In the genomic region with DNA sequence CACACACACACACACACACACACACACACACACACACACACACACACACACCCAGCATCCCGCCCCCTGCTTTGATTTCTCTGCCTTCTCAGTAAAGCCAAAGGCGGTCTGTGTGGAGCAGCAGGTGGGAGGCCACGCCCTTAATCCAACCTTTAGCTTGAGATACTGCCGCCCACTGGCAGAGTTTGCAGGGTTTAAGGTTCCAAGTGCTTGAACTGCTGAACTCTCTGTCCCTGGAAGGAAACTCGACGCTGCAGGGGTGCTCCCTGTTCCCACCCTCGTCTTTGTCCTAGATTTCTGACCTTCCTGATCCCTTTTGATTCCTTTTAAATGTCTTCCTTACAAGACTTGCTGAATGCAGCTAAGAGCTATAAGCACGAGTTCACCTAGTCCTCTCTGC, we compare ENCODE assay signal across 8 mouse cellular contexts. TPM values are rescaled to one million over a fixed set of nuclear protein-coding genes. Genes with fewer than 3 reads are reported as not detected.
DNase-seq lines count a peak whose midpoint lies in the region; ATAC-seq and TF ChIP-seq lines count a peak whose summit lies in the region.

No protein-coding gene starts in this region.

- ATAC-seq in liver, embryonic 11.5 days (replicated peaks; ENCODE audit: low FRiP score), result no peak
- ATAC-seq in liver, postnatal 0 days, result no peak
- ATAC-seq in forebrain, postnatal 0 days, result no peak
- no peak for ATAC-seq in activated CD4-positive, CD25-positive, alpha-beta regulatory T cell, adult 4 months

- no peak overlapping the region for H3K27ac ChIP-seq in liver, adult 2 months (replicated peaks; ENCODE audit: insufficient read depth, low read depth, low read length)
- H3K27ac ChIP-seq in liver, embryonic 11.5 days (ENCODE audit: low read depth, low read length), result no peak overlapping the region
- peak overlapping the region; percentile 46; the same call in 1 of the 2 replicates for H3K27ac ChIP-seq in embryonic facial prominence, embryonic 10.5 days (replicated peaks)
- no peak overlapping the region for H3K27ac ChIP-seq in liver, postnatal 0 days (ENCODE audit: low read depth)
- no peak overlapping the region for H3K27ac ChIP-seq in forebrain, postnatal 0 days (ENCODE audit: low read depth, low read length)

- H3K4me3 ChIP-seq in liver, adult 2 months (ENCODE audit: insufficient read depth, low read depth, low read length), result no peak overlapping the region
- H3K4me3 ChIP-seq in liver, embryonic 11.5 days (ENCODE audit: low read depth, low read length), result no peak overlapping the region
- H3K4me3 ChIP-seq in embryonic facial prominence, embryonic 10.5 days, result no peak overlapping the region
- H3K4me3 ChIP-seq in liver, postnatal 0 days (ENCODE audit: low read depth, low read length), result no peak overlapping the region
- H3K4me3 ChIP-seq in forebrain, postnatal 0 days (ENCODE audit: low read depth, low read length), result no peak overlapping the region

- H3K79me2 ChIP-seq in liver, adult 2 months (ENCODE audit: control insufficient read depth, insufficient read depth, low read length), result no peaks in the 10 kb centered on the region

- peak; percentile 33 for DNase-seq in liver, adult 2 months (ENCODE audit: extremely low read depth, low read depth, low spot score)
- no peak for DNase-seq in liver, embryonic 11.5 days (ENCODE audit: low spot score)
- DNase-seq in embryonic facial prominence, embryonic 10.5 days (ENCODE audit: low spot score), result peak; percentile 22
- peak; percentile 30 for DNase-seq in liver, postnatal 0 days
- DNase-seq in thymus, postnatal 36 days, result peak; percentile 50 to 58
- DNase-seq in forebrain, postnatal 0 days, result no peak
- no peak for DNase-seq in spleen, adult 12 weeks (ENCODE audit: low spot score)

- no peaks in the 10 kb centered on the region for H3K36me3 ChIP-seq in liver, adult 2 months (ENCODE audit: control insufficient read depth, insufficient read depth, low read length)
- no peaks in the 10 kb centered on the region for H3K36me3 ChIP-seq in liver, embryonic 11.5 days (ENCODE audit: control insufficient read depth, insufficient read depth, low read length)
- no peaks in the 10 kb centered on the region for H3K36me3 ChIP-seq in embryonic facial prominence, embryonic 10.5 days (replicated peaks)
- H3K36me3 ChIP-seq in liver, postnatal 0 days (replicated peaks; ENCODE audit: insufficient read depth, low read length), result no peaks in the 10 kb centered on the region
- H3K36me3 ChIP-seq in forebrain, postnatal 0 days (ENCODE audit: insufficient read depth), result no peaks in the 10 kb centered on the region

- TF ChIP-seq CTCF in liver, adult 2 months (IDR thresholded peaks at IDR 0.05; ENCODE audit: low read depth, low read length), result no peak
- peak; percentile 38 for TF ChIP-seq CTCF in liver, postnatal 0 days (IDR thresholded peaks at IDR 0.05; ENCODE audit: low read depth)
- no peak for TF ChIP-seq CTCF in forebrain, postnatal 0 days (IDR thresholded peaks at IDR 0.05; ENCODE audit: low read depth)

- 48% methylated on average over 8 of the region's 8 CpGs for WGBS in liver, adult 2 months
- 28% methylated on average over 8 of the region's 8 CpGs for WGBS in liver, embryonic 11.5 days
- WGBS in embryonic facial prominence, embryonic 10.5 days, result 21% methylated on average over 8 of the region's 8 CpGs
- 50% methylated on average over 8 of the region's 8 CpGs for WGBS in liver, postnatal 0 days (ENCODE audit: insufficient replicate concordance)
- 10% methylated on average over 8 of the region's 8 CpGs for WGBS in forebrain, postnatal 0 days

- H3K9ac ChIP-seq in liver, adult 2 months (ENCODE audit: low read depth, low read length), result no peak overlapping the region
- H3K9ac ChIP-seq in liver, embryonic 11.5 days (ENCODE audit: low read depth, low read length), result no peak overlapping the region
- H3K9ac ChIP-seq in liver, postnatal 0 days (replicated peaks), result no peak overlapping the region
- no peak overlapping the region for H3K9ac ChIP-seq in forebrain, postnatal 0 days

- no peaks in the 10 kb centered on the region for H3K4me1 ChIP-seq in liver, adult 2 months (ENCODE audit: control insufficient read depth, insufficient read depth, low read length)
- H3K4me1 ChIP-seq in liver, embryonic 11.5 days (replicated peaks; ENCODE audit: control insufficient read depth, insufficient read depth, low read length), result peaks cover 6% of the 10 kb centered on the region; the same call in 1 of the 2 replicates
- H3K4me1 ChIP-seq in embryonic facial prominence, embryonic 10.5 days, result peaks cover 15% of the 10 kb centered on the region
- H3K4me1 ChIP-seq in liver, postnatal 0 days (ENCODE audit: insufficient read depth), result peaks cover 2% of the 10 kb centered on the region; the same call in 1 of the 2 replicates
- no peaks in the 10 kb centered on the region for H3K4me1 ChIP-seq in forebrain, postnatal 0 days (ENCODE audit: insufficient read depth)

- no peaks in the 10 kb centered on the region for H3K27me3 ChIP-seq in liver, adult 2 months (ENCODE audit: control insufficient read depth, insufficient read depth, low read length)
- H3K27me3 ChIP-seq in liver, embryonic 11.5 days (replicated peaks; ENCODE audit: control insufficient read depth, insufficient read depth, low read length), result no peaks in the 10 kb centered on the region
- H3K27me3 ChIP-seq in embryonic facial prominence, embryonic 10.5 days (replicated peaks; ENCODE audit: low read depth, poor library complexity, severe bottlenecking), result no peaks in the 10 kb centered on the region
- H3K27me3 ChIP-seq in liver, postnatal 0 days (ENCODE audit: insufficient read depth, low read length), result no peaks in the 10 kb centered on the region
- no peaks in the 10 kb centered on the region for H3K27me3 ChIP-seq in forebrain, postnatal 0 days (ENCODE audit: insufficient read depth, low read length)

- no peak overlapping the region for H3K4me2 ChIP-seq in liver, embryonic 11.5 days
- no peak overlapping the region for H3K4me2 ChIP-seq in liver, postnatal 0 days (ENCODE audit: low read depth, low read length)
- H3K4me2 ChIP-seq in forebrain, postnatal 0 days (ENCODE audit: low read depth), result no peak overlapping the region

- no peaks in the 10 kb centered on the region for H3K9me3 ChIP-seq in liver, embryonic 11.5 days (ENCODE audit: control insufficient read depth, low read length)
- no peaks in the 10 kb centered on the region for H3K9me3 ChIP-seq in embryonic facial prominence, embryonic 10.5 days
- no peaks in the 10 kb centered on the region for H3K9me3 ChIP-seq in liver, postnatal 0 days (ENCODE audit: low read length)
- H3K9me3 ChIP-seq in forebrain, postnatal 0 days (ENCODE audit: low read length), result no peaks in the 10 kb centered on the region

- TF ChIP-seq POLR2A in liver, adult 2 months (IDR thresholded peaks at IDR 0.05; ENCODE audit: extremely low read depth, insufficient read depth, low read length), result no peak

- no peak for TF ChIP-seq EP300 in liver, postnatal 0 days (IDR thresholded peaks at IDR 0.05; ENCODE audit: low read depth)

RNA-seq across cellular contexts. Expression of a gene that starts 44.9 kb away (rescaled TPM):
- total RNA-seq in liver, adult 2 months (2014; rRNA removed), result 25.7 and 30.3 TPM in 2 replicates
- 36.9 and 39.7 TPM in 2 replicates for polyA plus RNA-seq in liver, adult 2 months (2012; rRNA removed)
- 132 and 136 TPM in 2 replicates for polyA plus RNA-seq in liver, embryonic 11.5 days (2014; fragmentation: Nextera tagmentation; extraction: Ambion mirVana)
- polyA plus RNA-seq in embryonic facial prominence, embryonic 10.5 days (2016; fragmentation: Nextera tagmentation; extraction: Ambion mirVana), result 79.7 and 87.1 TPM in 2 replicates
- polyA plus RNA-seq in liver, postnatal 0 days (2015; fragmentation: Nextera tagmentation; extraction: Ambion mirVana), result 61.7 and 66.5 TPM in 2 replicates
- total RNA-seq in forebrain, postnatal 0 days (2014; rRNA removed), result 10.6 and 14.8 TPM in 2 replicates
- 17.6 and 20.5 TPM in 2 replicates for polyA plus RNA-seq in forebrain, postnatal 0 days (2015; fragmentation: Nextera tagmentation; extraction: Ambion mirVana)
- polyA plus RNA-seq in activated CD4-positive, CD25-positive, alpha-beta regulatory T cell, adult 4 months (2017; shearing (Covaris generic)), result 10 to 100 TPM; 58.3 to 66.8 TPM

RNA-seq across cellular contexts. Expression of a gene that starts 45.6 kb away (rescaled TPM):
- total RNA-seq in liver, adult 2 months (2014; rRNA removed), result not detected in 2 replicates
- polyA plus RNA-seq in liver, adult 2 months (2012; rRNA removed), result not detected in 2 replicates
- polyA plus RNA-seq in liver, embryonic 11.5 days (2014; fragmentation: Nextera tagmentation; extraction: Ambion mirVana), result not detected in 2 replicates
- 2.2 and 2.5 TPM in 2 replicates for polyA plus RNA-seq in embryonic facial prominence, embryonic 10.5 days (2016; fragmentation: Nextera tagmentation; extraction: Ambion mirVana)
- polyA plus RNA-seq in liver, postnatal 0 days (2015; fragmentation: Nextera tagmentation; extraction: Ambion mirVana), result 0.18 TPM in 1 of 2 replicates, not detected in the other
- total RNA-seq in forebrain, postnatal 0 days (2014; rRNA removed), result 7.3 and 8.8 TPM in 2 replicates
- 1.7 and 3.1 TPM in 2 replicates for polyA plus RNA-seq in forebrain, postnatal 0 days (2015; fragmentation: Nextera tagmentation; extraction: Ambion mirVana)
- not detected for polyA plus RNA-seq in activated CD4-positive, CD25-positive, alpha-beta regulatory T cell, adult 4 months (2017; shearing (Covaris generic))

Comparison
In these comparisons a context has a peak if more than half of its experiments do, and no peak if none do; other contexts are left out.
1. DNase-seq: peak in liver, adult 2 months (single experiment), embryonic facial prominence, embryonic 10.5 days (single experiment), liver, postnatal 0 days (single experiment) and thymus, postnatal 36 days (2 of 2); none in liver, embryonic 11.5 days (single experiment), forebrain, postnatal 0 days (single experiment) and spleen, adult 12 weeks (single experiment).